Mouse (Mus musculus) frontal cortex, postnatal 14 days (tissue): Measurements from ENCODE around the gene Ubr3.
"Not testable (repeated sequence)": the region's sequence is repeated elsewhere in the genome, so short reads cannot be mapped to it uniquely, and the experiment has no call there.

Experiments used
- DNase-seq, 2 experiments: peaks; one replicate each; pipeline ENCODE4 v3.0.0; 2022; ENCODE audit warnings: low spot score in 2 of 2

The Ubr3 gene

GRCm38 (mm10) chr2:69907394-69907793 lies 10.3 kb downstream of the Ubr3 start:
- not testable (repeated sequence) for DNase-seq

- no peak for DNase-seq
Measured at GRCm38 (mm10) chr2:69912801-69913200, 15.8 kb downstream of the Ubr3 start.

- DNase-seq = no peak
Measured at GRCm38 (mm10) chr2:69917301-69917700, 20.3 kb downstream of the Ubr3 start.

- DNase-seq = no peak
Measured at GRCm38 (mm10) chr2:69924943-69925342, 27.9 kb downstream of the Ubr3 start.

GRCm38 (mm10) chr2:69936331-69936730 lies 39.3 kb downstream of the Ubr3 start:
- DNase-seq = no peak

- no peak for DNase-seq
Measured at GRCm38 (mm10) chr2:69939226-69939625, 42.2 kb downstream of the Ubr3 start.

- DNase-seq = no peak
Measured at GRCm38 (mm10) chr2:69939649-69940048, 42.6 kb downstream of the Ubr3 start.

- DNase-seq = no peak
Measured at GRCm38 (mm10) chr2:69941391-69942030, 44.5 kb downstream of the Ubr3 start.

GRCm38 (mm10) chr2:69952849-69953248 lies 55.8 kb downstream of the Ubr3 start:
- no peak for DNase-seq

GRCm38 (mm10) chr2:69955635-69956034 lies 58.6 kb downstream of the Ubr3 start:
- no peak for DNase-seq

- no peak for DNase-seq
Measured at GRCm38 (mm10) chr2:69957622-69958021, 60.6 kb downstream of the Ubr3 start.

GRCm38 (mm10) chr2:69974896-69975295 lies 77.8 kb downstream of the Ubr3 start:
- DNase-seq = no peak

- DNase-seq = no peak
Measured at GRCm38 (mm10) chr2:69989224-69989623, 92.2 kb downstream of the Ubr3 start.

GRCm38 (mm10) chr2:69990647-69991046 lies 93.6 kb downstream of the Ubr3 start:
- DNase-seq = no peak

GRCm38 (mm10) chr2:69994082-69994736 lies 97.2 kb downstream of the Ubr3 start:
- DNase-seq = not testable (repeated sequence)

GRCm38 (mm10) chr2:69994779-69995178 lies 97.7 kb downstream of the Ubr3 start:
- DNase-seq = no peak

GRCm38 (mm10) chr2:69999097-69999770 lies 102.2 kb downstream of the Ubr3 start:
- DNase-seq = no peak

GRCm38 (mm10) chr2:70000316-70000715 lies 103.3 kb downstream of the Ubr3 start:
- DNase-seq = no peak

- no peak for DNase-seq
Measured at GRCm38 (mm10) chr2:70006492-70006891, 109.4 kb downstream of the Ubr3 start.

- DNase-seq = no peak
Measured at GRCm38 (mm10) chr2:70012941-70013340, 115.9 kb downstream of the Ubr3 start.

- DNase-seq = no peak
Measured at GRCm38 (mm10) chr2:70018236-70018635, 121.2 kb downstream of the Ubr3 start.

GRCm38 (mm10) chr2:70024454-70024853 lies 127.4 kb downstream of the Ubr3 start:
- DNase-seq = no peak

- DNase-seq = no peak
Measured at GRCm38 (mm10) chr2:70025711-70026110, 128.7 kb downstream of the Ubr3 start.
